Mouse (Mus musculus): ENCODE measurements at regions not wholly inside any gene's neighbourhood (a gene's known extent, or its start where the extent isn't known, plus 50 kb on each side); places are given as distances from the start of the nearest gene placed in this dataset.
"Not testable (repeated sequence)": the region's sequence is repeated elsewhere in the genome, so short reads cannot be mapped to it uniquely, and the experiment has no call there.

- no peak for DNase-seq (ENCODE audit: extremely low read depth, low read depth)
Measured at GRCm38 (mm10) chr8:60728339-60728738, 95.7 kb downstream of the Mfap3l start.

- no peak for DNase-seq (ENCODE audit: extremely low read depth, low read depth)
Measured at GRCm38 (mm10) chr8:60732545-60732944, 99.9 kb downstream of the Mfap3l start.

GRCm38 (mm10) chr8:60735961-60736360 is 103.3 kb downstream of the Mfap3l start:
- no peak for DNase-seq (ENCODE audit: extremely low read depth, low read depth)

GRCm38 (mm10) chr8:60736401-60736800 is 103.8 kb downstream of the Mfap3l start:
- DNase-seq (ENCODE audit: extremely low read depth, low read depth): no peak

- DNase-seq (ENCODE audit: extremely low read depth, low read depth): no peak
Measured at GRCm38 (mm10) chr8:60736913-60737312, 104.3 kb downstream of the Mfap3l start.

- DNase-seq (ENCODE audit: extremely low read depth, low read depth): no peak
Measured at GRCm38 (mm10) chr8:60737616-60738015, 105.0 kb downstream of the Mfap3l start.

- DNase-seq (ENCODE audit: extremely low read depth, low read depth): no peak
Measured at GRCm38 (mm10) chr8:60745877-60746276, 113.2 kb downstream of the Mfap3l start.

GRCm38 (mm10) chr8:60746486-60746885 is 113.9 kb downstream of the Mfap3l start:
- DNase-seq (ENCODE audit: extremely low read depth, low read depth): no peak

GRCm38 (mm10) chr8:60755704-60756415 is 123.2 kb downstream of the Mfap3l start:
- no peak for DNase-seq (ENCODE audit: extremely low read depth, low read depth)

- DNase-seq (ENCODE audit: extremely low read depth, low read depth): no peak
Measured at GRCm38 (mm10) chr8:60763959-60764358, 126.3 kb upstream of the Hpf1 start.

- DNase-seq (ENCODE audit: extremely low read depth, low read depth): no peak
Measured at GRCm38 (mm10) chr8:60773350-60773749, 116.9 kb upstream of the Hpf1 start.

- DNase-seq (ENCODE audit: extremely low read depth, low read depth): not testable (repeated sequence)
Measured at GRCm38 (mm10) chr8:60776251-60776650, 114.0 kb upstream of the Hpf1 start.

GRCm38 (mm10) chr8:60785049-60785448 is 105.2 kb upstream of the Hpf1 start:
- no peak for DNase-seq (ENCODE audit: extremely low read depth, low read depth)

- DNase-seq (ENCODE audit: extremely low read depth, low read depth): no peak
Measured at GRCm38 (mm10) chr8:60790453-60790852, 99.8 kb upstream of the Hpf1 start.

GRCm38 (mm10) chr8:60792518-60792917 is 97.7 kb upstream of the Hpf1 start:
- no peak for DNase-seq (ENCODE audit: extremely low read depth, low read depth)

GRCm38 (mm10) chr8:60804787-60805186 is 85.4 kb upstream of the Hpf1 start:
- DNase-seq (ENCODE audit: extremely low read depth, low read depth): peak; percentile 80

- no peak for DNase-seq (ENCODE audit: extremely low read depth, low read depth)
Measured at GRCm38 (mm10) chr8:60806772-60807171, 83.4 kb upstream of the Hpf1 start.

GRCm38 (mm10) chr8:60809806-60810205 is 80.4 kb upstream of the Hpf1 start:
- no peak for DNase-seq (ENCODE audit: extremely low read depth, low read depth)

GRCm38 (mm10) chr8:60810955-60811354 is 79.3 kb upstream of the Hpf1 start:
- no peak for DNase-seq (ENCODE audit: extremely low read depth, low read depth)

- DNase-seq (ENCODE audit: extremely low read depth, low read depth): no peak
Measured at GRCm38 (mm10) chr8:60825676-60826442, 64.4 kb upstream of the Hpf1 start.

GRCm38 (mm10) chr8:60827241-60827640 is 63.0 kb upstream of the Hpf1 start:
- DNase-seq (ENCODE audit: extremely low read depth, low read depth): no peak

- no peak for DNase-seq (ENCODE audit: extremely low read depth, low read depth)
Measured at GRCm38 (mm10) chr8:60829093-60829492, 61.1 kb upstream of the Hpf1 start.

- no peak for DNase-seq (ENCODE audit: extremely low read depth, low read depth)
Measured at GRCm38 (mm10) chr8:60830556-60830955, 59.7 kb upstream of the Hpf1 start.

Measured in MEL-GATA-1-ER (cell line).